Mouse (Mus musculus): Measurements from ENCODE around the gene Rcan1.

GRCm38 (mm10) chr16:92488456-92488855 is 17.8 kb upstream of the Rcan1 start:
- TF ChIP-seq CTCF (IDR thresholded peaks at IDR 0.05; ENCODE audit: borderline replicate concordance, insufficient read depth, low read length) (no peak), POLR2A (IDR thresholded peaks at IDR 0.05; ENCODE audit: low read depth, low read length) (no peak)
